Mouse (Mus musculus): Measurements from ENCODE around the gene Kcna3. TPM values are rescaled to one million over a fixed set of nuclear protein-coding genes. Genes with fewer than 3 reads are reported as not detected.

The Kcna3 gene
- total RNA-seq, 2 experiments from 2014 or later: 0.56 to 0.72 TPM

DNA sequence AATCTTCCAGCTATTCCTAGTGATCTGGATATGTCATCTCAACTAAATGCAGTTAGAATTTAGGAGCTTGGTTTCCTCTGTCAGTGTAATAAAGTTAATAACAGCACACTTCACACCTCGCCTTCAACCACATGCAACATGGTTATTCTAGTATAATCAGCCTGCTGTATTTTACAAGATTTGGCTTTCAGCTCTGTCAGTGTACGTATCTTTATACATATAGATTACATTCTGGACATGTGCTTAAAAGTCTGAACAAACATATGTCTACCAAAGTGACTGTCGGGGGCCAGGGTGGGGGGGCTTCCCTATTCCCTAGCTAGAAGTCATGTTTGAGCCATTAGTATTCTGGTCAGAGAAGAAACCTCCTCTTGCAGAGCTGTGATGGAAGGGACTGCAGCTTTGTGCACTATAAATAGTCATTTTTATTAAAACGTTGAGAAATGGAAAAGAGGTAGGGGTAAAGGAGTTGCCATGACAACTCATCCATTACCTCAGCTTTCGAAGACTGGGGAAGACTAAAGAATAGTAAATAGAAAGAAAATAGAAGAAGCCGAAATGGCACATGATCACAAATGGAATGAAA, 29.6 kb downstream of the Kcna3 start:
- DNase-seq: no peak

DNA sequence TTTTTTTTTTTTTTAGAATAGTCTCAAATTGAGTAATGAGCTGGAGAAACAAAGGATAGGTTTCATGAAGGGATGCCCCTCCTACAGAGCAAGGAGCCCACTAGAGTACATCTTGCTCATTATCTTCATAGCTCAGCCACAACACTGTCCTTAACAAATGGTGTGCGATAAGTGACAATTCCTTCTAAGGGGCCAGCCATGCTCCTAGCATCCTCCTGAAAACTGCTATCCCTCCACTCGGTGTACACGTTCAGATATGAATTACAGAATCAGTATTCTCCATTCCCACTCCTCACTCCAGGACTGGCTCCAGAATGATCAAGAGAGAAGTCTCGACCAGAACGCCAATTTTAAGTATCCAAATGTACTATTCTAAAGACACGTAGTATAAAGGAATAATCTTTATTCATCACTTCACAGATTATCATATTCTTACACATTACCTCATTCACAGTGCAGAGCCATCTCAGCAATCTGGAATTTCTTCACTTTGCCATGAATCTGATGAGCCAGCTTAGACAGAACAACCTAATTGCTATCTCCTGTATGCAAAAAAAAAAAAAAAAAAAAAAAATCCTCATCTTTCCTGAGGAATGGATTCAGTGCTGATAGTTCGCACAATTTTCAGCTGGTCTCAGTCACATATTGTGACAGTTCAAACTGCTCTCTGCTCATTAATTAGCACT, 30.3 kb downstream of the Kcna3 start:
- DNase-seq: no peak

GRCm38 (mm10) chr3:107067245-107067644, 31.3 kb downstream of the Kcna3 start:
- no peak for DNase-seq

DNA sequence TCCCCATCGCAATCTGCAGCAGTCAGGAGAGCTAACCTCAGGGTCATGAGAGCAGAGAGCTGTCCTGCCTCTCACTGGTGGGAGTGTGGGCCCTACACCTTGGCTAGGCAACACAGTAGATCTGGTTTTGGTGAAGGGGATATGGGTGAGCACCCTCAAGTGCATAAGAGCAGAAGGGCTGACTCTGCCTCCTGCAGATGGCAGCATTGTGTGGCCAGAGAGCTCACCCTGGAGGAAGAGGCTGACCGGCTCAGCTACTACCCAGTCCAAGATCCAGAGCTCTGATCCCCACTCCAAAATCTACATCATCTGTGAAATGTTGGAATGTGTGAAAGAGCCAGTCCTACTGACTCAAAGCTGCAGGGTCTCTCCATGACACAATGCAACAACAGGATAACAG, 37.9 kb downstream of the Kcna3 start:
- no peak for DNase-seq

DNA sequence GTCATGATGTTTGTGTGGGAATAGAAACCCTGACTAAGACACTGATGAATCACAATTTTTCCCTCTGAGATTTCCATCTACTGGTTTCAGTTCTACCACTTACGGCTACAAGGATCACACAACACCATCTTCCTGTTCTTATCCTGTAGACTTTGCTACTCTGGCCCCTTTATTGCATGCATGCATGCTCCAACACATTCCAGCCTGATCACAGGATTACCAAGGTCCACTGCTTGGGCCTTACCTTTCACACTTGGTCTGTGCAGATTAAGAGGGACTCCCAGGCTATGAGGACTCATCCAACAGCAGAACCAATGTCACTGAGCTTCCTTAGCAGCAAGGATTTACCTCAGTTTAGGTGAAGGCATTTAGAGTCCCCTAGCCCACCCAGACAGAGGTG, 39.7 kb downstream of the Kcna3 start:
- DNase-seq: no peak

GRCm38 (mm10) chr3:107076658-107077057, 40.7 kb downstream of the Kcna3 start:
- no peak for DNase-seq

- no peak for DNase-seq
These were observed 41.1 kb downstream of the Kcna3 start for GRCm38 (mm10) chr3:107077101-107077500.

- DNase-seq: no peak
These were observed 44.8 kb downstream of the Kcna3 start for GRCm38 (mm10) chr3:107080803-107081202.

- no peak for DNase-seq
These were observed 45.3 kb downstream of the Kcna3 start for GRCm38 (mm10) chr3:107081227-107081626.

DNA sequence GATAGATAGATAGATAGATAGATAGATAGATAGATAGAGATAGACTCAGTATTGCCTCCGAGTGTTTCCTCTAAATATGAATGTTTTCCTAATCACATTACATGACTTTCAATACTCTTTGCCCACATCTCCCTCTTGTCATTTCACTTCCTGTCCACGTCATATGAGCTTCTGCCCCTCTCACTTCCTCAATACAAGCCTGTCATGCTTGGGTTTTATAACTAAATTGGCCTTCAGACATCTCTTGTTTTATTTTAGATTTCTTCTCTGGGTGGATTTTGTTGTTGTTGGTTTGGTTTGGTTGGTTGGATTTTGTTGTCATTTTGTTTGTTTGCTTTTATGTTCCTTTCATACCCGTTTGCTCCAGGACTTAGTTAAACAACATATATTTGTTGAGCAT, 48.6 kb downstream of the Kcna3 start:
- DNase-seq: no peak

DNA sequence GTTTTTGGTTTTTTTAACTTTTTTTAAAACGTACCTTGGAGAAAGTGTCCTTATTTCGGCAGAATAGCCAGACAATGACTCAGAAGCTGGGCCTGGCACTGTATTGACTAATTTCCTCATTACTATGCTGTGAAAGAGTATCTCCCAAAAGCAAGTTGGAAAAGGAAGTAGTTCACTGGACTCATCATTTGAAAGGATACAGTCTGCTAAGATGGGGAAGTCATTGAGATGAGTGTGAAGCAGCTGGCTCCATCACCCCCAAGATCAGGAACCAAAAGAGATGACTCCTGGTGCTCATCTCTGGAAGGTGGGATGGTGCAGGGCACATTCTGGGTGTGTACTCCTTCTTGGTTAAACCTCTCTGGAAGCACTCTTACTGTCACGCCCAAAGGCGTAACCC, 51.4 kb downstream of the Kcna3 start:
- DNase-seq: no peak

Other genes with a start within 250 kb of the Kcna3 start
- 10 to 100 TPM in 1 of 2 experiments, 1 to 10 TPM in 1; 7.8 to 10.4 TPM for gene Cd53, start 246.0 kb upstream of the Kcna3 start, total RNA-seq (2021)
- not detected for gene Olfr266, start 209.9 kb upstream of the Kcna3 start, total RNA-seq (2021)
- 1 to 10 TPM in 1 of 2 experiments, under 1 TPM in 1; 0.99 to 1.2 TPM for gene Kcna2, start 65.0 kb downstream of the Kcna3 start, total RNA-seq (2021)
- not detected for gene Kcna10, start 146.9 kb downstream of the Kcna3 start, total RNA-seq (2021)
- gene Cym, start 185.6 kb downstream of the Kcna3 start, total RNA-seq (2021): under 1 TPM; 0.23 to 0.66 TPM
- gene A630076J17Rik, start 194.4 kb downstream of the Kcna3 start, total RNA-seq (2021): not detected
- 1 to 10 TPM; 1.1 to 1.7 TPM for gene Prok1, start 203.5 kb downstream of the Kcna3 start, total RNA-seq (2021)
- 10 to 100 TPM; 83.2 to 87.6 TPM for gene Lamtor5, start 242.7 kb downstream of the Kcna3 start, total RNA-seq (2021)

Data from adrenal gland, postnatal 36 days (tissue).